Mouse (Mus musculus) megakaryocyte, embryonic 14.5 days (primary cell): Measurements from ENCODE around the gene Fam187b. TPM values are rescaled to one million over a fixed set of nuclear protein-coding genes. Genes with fewer than 3 reads are reported as not detected.

Experiments used
- H3K27me3 ChIP-seq: replicated peaks from 2 replicates; pipeline ENCODE3; 2012; ENCODE audit warnings: inconsistent platforms
- H3K36me3 ChIP-seq: replicated peaks from 2 replicates; pipeline ENCODE3; 2012; ENCODE audit warnings: low read length, inconsistent platforms, mixed read lengths
- H3K4me1 ChIP-seq: 2 replicates; pipeline ENCODE4 v1.6.1; 2012; ENCODE audit warnings: inconsistent platforms
- H3K4me3 ChIP-seq: replicated peaks from 2 replicates; pipeline ENCODE3; 2012; ENCODE audit warnings: moderate library complexity, mild to moderate bottlenecking, inconsistent platforms
- H3K9me3 ChIP-seq: 2 replicates; pipeline ENCODE4 v1.6.1; 2012; ENCODE audit warnings: inconsistent platforms
- FLI1 ChIP-seq: IDR thresholded peaks from 2 replicates; pipeline ENCODE4 v1.6.1; 2012; ENCODE audit warnings: low read length, inconsistent platforms, mixed read lengths
- GATA1 ChIP-seq: IDR thresholded peaks from 3 replicates; pipeline ENCODE4 v1.6.1; 2012; ENCODE audit warnings: mixed read lengths, low read length, inconsistent platforms, borderline replicate concordance
- polyA plus RNA-seq: library from polyadenylated mRNA; stranded (reverse); fragments of >175 nt; gene quantifications from 2 replicates; pipeline ENCODE4 v1.2.3, GENCODE M21; 2012; ENCODE audit warnings: low replicate concordance; ENCODE audit not compliant: insufficient read depth

Fam187b gene
- polyA plus RNA-seq, 1 experiment = not detected

- Histone ChIP-seq H3K4me3 (peak within 1 kb of the TSS; percentile 91), H3K9me3 (no peaks in the 10 kb centered on the region), H3K4me1 (peaks cover 23% of the 10 kb centered on the region), H3K36me3 (no peaks in the 10 kb centered on the region), H3K27me3 (peaks cover 22% of the 10 kb centered on the region)
- TF ChIP-seq FLI1 (no peak), GATA1 (no peak)
Measured at GRCm38 (mm10) chr7:30973251-30973500, 414 bp upstream of the Fam187b start, which contains the start of gene Lsr. TSS of gene Lsr (minus strand) at chr7:30973464.

DNA sequence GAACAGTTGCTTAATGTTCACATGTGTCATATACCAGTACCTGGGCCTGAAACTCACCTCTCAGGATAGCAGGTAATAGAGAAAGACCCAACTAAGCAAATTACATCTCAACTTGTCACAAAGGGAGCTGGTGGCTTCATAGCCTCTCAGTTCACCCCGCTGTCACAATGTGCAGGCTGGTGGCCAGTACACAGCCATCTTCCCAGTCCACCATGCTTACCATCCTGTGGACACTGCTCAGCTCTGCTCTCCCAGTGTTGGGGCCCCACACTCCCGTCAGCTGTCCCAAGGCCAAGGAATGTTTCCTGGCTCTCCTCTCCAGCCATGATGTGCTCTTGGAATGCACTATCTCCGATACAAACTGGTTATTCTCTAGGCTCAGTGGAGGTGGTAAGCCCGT lies 8.1 kb downstream of the Fam187b start:
- H3K4me3 ChIP-seq = no peak overlapping the region
- no peak for TF ChIP-seq FLI1
- TF ChIP-seq GATA1 = no peak

DNA sequence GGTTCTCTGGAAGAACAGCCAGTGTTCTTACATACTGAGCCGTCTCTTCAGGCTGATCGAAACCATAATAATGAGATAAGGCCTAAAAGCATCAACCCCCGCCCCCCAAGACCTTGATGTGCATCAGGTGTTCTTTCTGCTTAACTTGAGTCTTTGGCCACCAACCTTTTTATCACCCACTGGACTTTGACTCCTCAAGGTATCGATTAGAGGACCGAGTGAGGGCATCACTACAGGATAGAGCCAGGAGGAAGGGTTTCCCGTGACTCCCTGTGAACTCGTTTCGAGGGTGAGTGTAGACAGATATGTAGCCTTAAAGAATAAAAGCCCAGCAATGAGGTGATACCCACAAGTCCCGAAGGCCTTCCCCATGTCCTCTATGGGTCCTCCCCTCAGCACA lies 11.8 kb downstream of the Fam187b start:
- H3K27me3 ChIP-seq = peaks cover 10% of the 10 kb centered on the region
- TF ChIP-seq GATA1 (no peak), FLI1 (no peak)
- no peak overlapping the region for H3K4me3 ChIP-seq
- H3K36me3 ChIP-seq = no peaks in the 10 kb centered on the region
- H3K9me3 ChIP-seq = peaks cover 20% of the 10 kb centered on the region
- peaks cover 7% of the 10 kb centered on the region for H3K4me1 ChIP-seq

More for the DNA sequence above, 8.1 kb downstream of the Fam187b start:
- Histone ChIP-seq H3K9me3 (peaks cover 34% of the 10 kb centered on the region), H3K4me1 (no peaks in the 10 kb centered on the region), H3K27me3 (peaks cover 4% of the 10 kb centered on the region), H3K36me3 (peaks cover 9% of the 10 kb centered on the region)

- TF ChIP-seq FLI1 (no peak), GATA1 (no peak)
- H3K9me3 ChIP-seq = 0 out of 2 replicates have a peak, but pooled peaks cover 4% of the 10 kb centered on the region
- peaks cover 6% of the 10 kb centered on the region for H3K27me3 ChIP-seq
Measured at GRCm38 (mm10) chr7:30988519-30989162, 15.1 kb downstream of the Fam187b start.

DNA sequence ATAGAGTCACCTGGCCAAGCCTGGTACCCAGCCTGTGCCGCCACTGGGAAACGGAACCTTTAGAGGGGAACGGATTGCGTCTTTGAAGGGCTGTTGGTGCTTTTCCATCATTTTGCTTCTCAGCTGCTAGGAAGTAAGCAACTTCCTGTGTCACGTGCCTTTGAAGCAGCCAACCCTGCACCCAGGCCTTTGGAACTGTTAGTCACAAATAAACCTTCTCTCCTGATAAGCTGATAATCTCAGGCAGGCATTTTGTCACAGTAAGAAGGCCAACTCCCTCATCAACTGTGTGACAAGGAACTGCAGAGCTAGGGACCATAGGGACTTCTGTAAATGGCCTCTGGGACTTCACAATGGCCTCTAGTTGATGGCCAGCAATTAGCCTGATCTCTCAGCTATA lies 18.6 kb downstream of the Fam187b start:
- Histone ChIP-seq H3K36me3 (peaks cover 2% of the 10 kb centered on the region), H3K4me3 (no peak overlapping the region), H3K27me3 (peaks cover 6% of the 10 kb centered on the region), H3K9me3 (peaks cover 11% of the 10 kb centered on the region), H3K4me1 (peaks cover 35% of the 10 kb centered on the region)
- TF ChIP-seq GATA1 = no peak
- TF ChIP-seq FLI1 = no peak

More at GRCm38 (mm10) chr7:30988519-30989162, 15.1 kb downstream of the Fam187b start:
- peaks cover 29% of the 10 kb centered on the region for H3K4me1 ChIP-seq
- no peak overlapping the region for H3K4me3 ChIP-seq
- H3K36me3 ChIP-seq = no peaks in the 10 kb centered on the region

DNA sequence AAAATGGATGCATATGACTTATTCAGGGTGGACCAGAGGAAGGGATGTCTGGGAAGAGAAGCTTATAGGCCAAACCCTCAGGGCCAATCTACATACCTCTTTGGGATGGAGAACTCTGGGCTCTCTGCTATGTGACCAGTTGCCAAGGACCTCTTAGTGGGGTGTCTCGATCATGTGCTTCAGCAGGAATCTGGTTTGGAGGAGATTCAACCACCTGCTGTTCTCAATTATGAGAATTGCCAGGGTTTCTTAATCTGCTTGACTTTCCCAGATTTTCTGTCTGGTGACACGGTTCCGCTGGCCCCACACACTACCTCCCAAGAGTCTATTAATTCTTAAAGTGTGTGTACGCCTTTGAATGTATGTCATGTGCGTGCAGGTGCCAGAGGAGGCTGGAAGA lies 20.4 kb downstream of the Fam187b start:
- TF ChIP-seq FLI1 (no peak), GATA1 (no peak)
- H3K9me3 ChIP-seq = peaks cover 11% of the 10 kb centered on the region
- H3K4me3 ChIP-seq = no peak overlapping the region
- peaks cover 2% of the 10 kb centered on the region for H3K36me3 ChIP-seq
- peaks cover 3% of the 10 kb centered on the region for H3K27me3 ChIP-seq
- H3K4me1 ChIP-seq = peaks cover 35% of the 10 kb centered on the region

GRCm38 (mm10) chr7:30996491-30996890 lies 22.9 kb downstream of the Fam187b start:
- peaks cover 2% of the 10 kb centered on the region for H3K36me3 ChIP-seq
- H3K4me3 ChIP-seq = no peak overlapping the region
- H3K4me1 ChIP-seq = peaks cover 44% of the 10 kb centered on the region
- H3K9me3 ChIP-seq = peaks cover 8% of the 10 kb centered on the region
- no peaks in the 10 kb centered on the region for H3K27me3 ChIP-seq
- no peak for TF ChIP-seq GATA1
- no peak for TF ChIP-seq FLI1

DNA sequence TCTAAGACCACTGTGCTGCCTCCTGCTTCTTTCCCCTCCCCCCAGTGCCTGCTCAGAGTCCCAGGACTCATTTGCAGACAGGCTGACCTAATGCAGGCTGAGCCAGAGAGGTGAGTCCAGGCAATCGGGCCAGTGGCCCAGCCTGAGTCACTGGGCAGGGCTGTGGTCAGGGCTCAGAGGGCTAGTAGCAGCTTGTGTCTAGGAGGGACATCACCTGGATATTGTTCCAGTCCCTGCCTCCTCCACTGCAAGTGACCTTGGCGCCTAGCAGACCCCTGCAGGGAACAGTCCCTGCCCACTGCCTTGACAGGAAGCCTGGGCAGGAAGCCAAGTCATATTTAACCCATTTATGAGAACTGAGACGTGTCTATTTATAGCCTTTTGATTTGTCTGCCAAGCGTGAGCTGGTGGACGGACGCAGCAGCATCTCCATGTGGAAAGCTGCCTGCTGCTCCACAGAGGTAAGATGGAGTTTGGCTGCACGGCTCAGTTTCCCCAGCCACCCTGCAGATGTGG lies 27.0 kb downstream of the Fam187b start:
- peak overlapping the region; percentile 85 for H3K4me3 ChIP-seq

GRCm38 (mm10) chr7:31002650-31003049 lies 29.1 kb downstream of the Fam187b start:
- H3K27me3 ChIP-seq = no peaks in the 10 kb centered on the region
- TF ChIP-seq FLI1 (no peak), GATA1 (peak; percentile 76; the same call in 1 of the 3 replicates)
- H3K9me3 ChIP-seq = peaks cover 8% of the 10 kb centered on the region
- peaks cover 74% of the 10 kb centered on the region for H3K4me1 ChIP-seq
- peak overlapping the region; percentile 82 for H3K4me3 ChIP-seq
- H3K36me3 ChIP-seq = peaks cover 8% of the 10 kb centered on the region

More for the DNA sequence above, 27.0 kb downstream of the Fam187b start:
- H3K27me3 ChIP-seq = no peaks in the 10 kb centered on the region
- TF ChIP-seq FLI1 (no peak), GATA1 (no peak)
- peaks cover 59% of the 10 kb centered on the region for H3K4me1 ChIP-seq
- H3K36me3 ChIP-seq = peaks cover 10% of the 10 kb centered on the region
- peaks cover 16% of the 10 kb centered on the region for H3K9me3 ChIP-seq

DNA sequence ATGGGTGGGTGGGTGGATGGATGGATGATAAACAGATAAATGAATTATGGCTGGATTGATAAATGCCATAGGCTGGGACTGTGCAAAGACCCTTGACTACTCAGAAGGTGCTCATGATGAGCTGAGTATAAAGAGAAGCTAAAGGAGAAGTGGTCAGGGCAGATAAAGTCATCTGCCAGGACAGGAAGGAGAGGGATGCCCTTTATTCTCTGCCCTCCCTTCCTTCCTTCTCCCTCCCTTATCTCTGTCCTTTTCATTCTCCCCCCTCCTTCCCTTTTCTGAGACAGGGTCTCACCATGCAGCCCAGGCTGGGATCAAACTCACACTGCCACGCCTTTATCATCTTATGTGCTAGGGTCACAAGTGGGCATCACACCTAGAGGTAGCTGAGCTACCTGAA lies 34.2 kb downstream of the Fam187b start:
- TF ChIP-seq FLI1 = no peak
- no peak for TF ChIP-seq GATA1
- Histone ChIP-seq H3K27me3 (no peaks in the 10 kb centered on the region), H3K36me3 (peaks cover 8% of the 10 kb centered on the region), H3K4me1 (peaks cover 75% of the 10 kb centered on the region), H3K9me3 (peaks cover 8% of the 10 kb centered on the region), H3K4me3 (peak overlapping the region; percentile 73)
